Mouse (Mus musculus) heart, adult 2 months (tissue): ENCODE measurements at regions not wholly inside any gene's neighbourhood (a gene's known extent, or its start where the extent isn't known, plus 50 kb on each side); places are given as distances from the start of the nearest gene placed in this dataset.

Experiments
- DNase-seq, 2 experiments: peaks; one replicate each; pipeline ENCODE4 v3.0.0; 2021
- H3K27ac ChIP-seq: fragments of 200-600 bp; 2 replicates; pipeline ENCODE4 v1.8.1; 2022
- H3K27me3 ChIP-seq: fragments of 200-500 bp; 2 replicates; pipeline ENCODE4 v1.6.1; 2012; ENCODE audit warnings: mild to moderate bottlenecking, low read length, inconsistent platforms, mixed read lengths; ENCODE audit not compliant: control insufficient read depth, insufficient read depth
- H3K36me3 ChIP-seq: fragments of 200-500 bp; 2 replicates; pipeline ENCODE4 v1.6.1; 2012; ENCODE audit warnings: low read length, inconsistent platforms; ENCODE audit not compliant: control insufficient read depth, insufficient read depth
- H3K4me1 ChIP-seq: fragments of 200-500 bp; 2 replicates; pipeline ENCODE4 v1.6.1; 2011; ENCODE audit warnings: low read length; ENCODE audit not compliant: control insufficient read depth, insufficient read depth
- H3K4me3 ChIP-seq: fragments of 200-600 bp; 2 replicates; pipeline ENCODE4 v1.8.1; 2022
- H3K79me2 ChIP-seq: fragments of 200-500 bp; replicated peaks from 2 replicates; pipeline ENCODE4 v1.6.1; 2012; ENCODE audit warnings: mild to moderate bottlenecking, inconsistent platforms, low read length, moderate library complexity, mixed read lengths; ENCODE audit not compliant: control insufficient read depth, insufficient read depth
- H3K9ac ChIP-seq: fragments of 200-500 bp; 2 replicates; pipeline ENCODE4 v1.6.1; 2012; ENCODE audit warnings: low read depth, mild to moderate bottlenecking, control low read depth, inconsistent platforms, low read length, mixed read lengths
- CTCF ChIP-seq: fragments of 200-600 bp; IDR thresholded peaks from 2 replicates; pipeline ENCODE4 v1.8.1; 2022; ENCODE audit warnings: antibody characterized with exemption, mild to moderate bottlenecking, moderate library complexity
- EP300 ChIP-seq: fragments of 200-500 bp; IDR thresholded peaks from 2 replicates; pipeline ENCODE4 v1.6.1; 2011; ENCODE audit warnings: low read depth, low read length, control low read depth; ENCODE audit not compliant: insufficient read depth
- POLR2A ChIP-seq: fragments of 200-500 bp; IDR thresholded peaks from 2 replicates; pipeline ENCODE4 v1.6.1; 2011; ENCODE audit warnings: mild to moderate bottlenecking, low read depth, low read length, control low read depth; ENCODE audit not compliant: insufficient read depth
- WGBS: fragments of 180-500 bp; shearing (Covaris S2); methylation state at CpG from one replicate; pipeline ENCODE4 v1.1.7; 2018; 5-methylcytosine and 5-hydroxymethylcytosine counted together
- intact Hi-C: fragments of 180-260 bp; cut with DNase I; formaldehyde crosslinking; loops from one replicate; pipeline ENCODE4 v1.15.1; 2025

GRCm38 (mm10) chr17:4199698-4200153, 503.7 kb upstream of the Nox3 start:
- intact Hi-C loops = no loop called here
- H3K27me3 ChIP-seq = no peaks in the 10 kb centered on the region
- H3K79me2 ChIP-seq = no peaks in the 10 kb centered on the region
- H3K4me3 ChIP-seq = no peak overlapping the region
- no peak overlapping the region for H3K9ac ChIP-seq
- peak overlapping the region; percentile 30 for H3K27ac ChIP-seq
- 69% methylated on average over 2 of the region's 2 CpGs for WGBS
- H3K36me3 ChIP-seq = no peaks in the 10 kb centered on the region
- TF ChIP-seq POLR2A = no peak
- no peak for TF ChIP-seq CTCF
- peak; percentile 75; the same call in 1 of the 2 replicates for TF ChIP-seq EP300
- peaks cover 2% of the 10 kb centered on the region; the same call in 1 of the 2 replicates for H3K4me1 ChIP-seq
- DNase-seq = peak; percentile 63 to 78

- intact Hi-C loops = no loop called here
- 86% methylated on average over 4 of the region's 4 CpGs for WGBS
- DNase-seq = no peak
- Histone ChIP-seq H3K27me3 (no peaks in the 10 kb centered on the region), H3K27ac (no peak overlapping the region), H3K36me3 (no peaks in the 10 kb centered on the region), H3K9ac (no peak overlapping the region), H3K79me2 (no peaks in the 10 kb centered on the region), H3K4me1 (peaks cover 2% of the 10 kb centered on the region; the same call in 1 of the 2 replicates), H3K4me3 (no peak overlapping the region)
- TF ChIP-seq EP300 (no peak), CTCF (no peak), POLR2A (no peak)
These were observed 505.2 kb upstream of the Nox3 start for GRCm38 (mm10) chr17:4201300-4201699.

DNA sequence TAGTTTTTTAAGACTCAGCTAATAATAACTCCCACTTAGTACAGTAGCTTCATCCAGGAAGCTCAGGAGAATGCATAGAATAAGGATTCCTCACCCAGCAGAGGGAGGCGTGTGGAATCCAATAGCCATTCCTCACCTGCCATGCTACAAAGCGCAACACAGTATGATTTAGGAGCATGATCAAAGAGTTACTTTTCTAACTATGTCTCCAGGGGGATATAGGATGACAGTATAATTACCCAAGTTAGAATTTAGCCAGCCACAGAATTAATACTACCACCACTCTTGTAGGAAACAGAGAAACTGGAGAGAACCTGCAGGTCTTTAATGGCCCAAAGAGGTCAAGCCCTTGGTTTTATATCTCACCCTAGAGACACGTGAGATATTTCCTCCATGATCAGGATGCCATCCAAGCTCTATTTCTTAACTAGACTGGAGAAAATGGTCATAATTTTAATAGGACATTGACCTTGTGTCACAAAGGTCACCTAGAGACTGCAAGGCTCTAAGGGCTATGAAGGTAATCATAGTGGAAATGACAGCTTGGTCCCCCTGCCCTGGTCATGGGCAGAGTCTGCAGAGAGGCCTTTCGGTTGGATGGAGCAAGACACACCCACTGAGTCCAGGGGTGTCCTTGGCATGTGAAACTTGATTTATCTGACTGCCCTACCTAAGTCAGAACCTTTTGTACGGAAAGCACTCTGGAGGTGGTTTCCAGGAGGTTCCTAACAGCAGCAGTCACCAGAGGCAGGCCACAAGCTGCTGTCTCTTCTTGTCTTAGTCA, 512.3 kb upstream of the Nox3 start:
- Histone ChIP-seq H3K9ac (no peak overlapping the region), H3K79me2 (no peaks in the 10 kb centered on the region), H3K36me3 (no peaks in the 10 kb centered on the region), H3K4me3 (no peak overlapping the region), H3K27ac (no peak overlapping the region), H3K27me3 (no peaks in the 10 kb centered on the region), H3K4me1 (no peaks in the 10 kb centered on the region; the same call in 1 of the 2 replicates)
- no peak for DNase-seq
- no peak for TF ChIP-seq CTCF
- TF ChIP-seq EP300 = no peak
- TF ChIP-seq POLR2A = no peak
- intact Hi-C loops = no loop called here
- 88% methylated on average over 5 of the region's 5 CpGs for WGBS

DNA sequence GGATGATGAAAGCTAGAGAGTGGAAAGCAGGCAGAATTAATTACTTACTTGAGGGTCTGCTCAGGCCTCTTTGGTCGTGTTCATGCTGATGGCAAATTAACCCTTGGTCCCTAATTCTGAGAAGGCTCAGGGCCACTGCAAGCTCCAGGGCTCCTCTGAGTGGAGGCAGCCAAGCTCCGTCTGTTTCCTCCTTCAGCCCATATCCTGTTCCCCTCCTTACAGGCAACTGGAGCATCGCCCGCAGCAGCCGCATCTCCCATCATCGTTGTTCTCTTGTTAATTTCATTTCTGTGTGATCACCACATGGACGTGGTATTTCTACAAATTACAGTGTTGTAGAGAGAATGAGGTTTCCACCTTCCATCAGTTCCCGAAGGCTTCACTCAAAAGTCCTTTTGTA, 513.6 kb upstream of the Nox3 start:
- Histone ChIP-seq H3K4me1 (no peaks in the 10 kb centered on the region; the same call in 1 of the 2 replicates), H3K36me3 (no peaks in the 10 kb centered on the region), H3K27me3 (no peaks in the 10 kb centered on the region), H3K9ac (no peak overlapping the region), H3K4me3 (no peak overlapping the region), H3K27ac (no peak overlapping the region), H3K79me2 (no peaks in the 10 kb centered on the region)
- intact Hi-C loops = no loop called here
- WGBS = 58% methylated on average over 8 of the region's 8 CpGs
- DNase-seq = peak in 1 of 2 experiments; percentile 31
- TF ChIP-seq EP300 (no peak), CTCF (no peak), POLR2A (no peak)

GRCm38 (mm10) chr17:4212586-4212985, 516.5 kb upstream of the Nox3 start:
- Histone ChIP-seq H3K4me3 (no peak overlapping the region), H3K9ac (no peak overlapping the region), H3K79me2 (no peaks in the 10 kb centered on the region), H3K27ac (no peak overlapping the region), H3K27me3 (no peaks in the 10 kb centered on the region), H3K4me1 (no peaks in the 10 kb centered on the region), H3K36me3 (no peaks in the 10 kb centered on the region)
- no peak for TF ChIP-seq POLR2A
- TF ChIP-seq CTCF = no peak
- TF ChIP-seq EP300 = no peak
- 54% methylated on average over 4 of the region's 4 CpGs for WGBS
- DNase-seq = no peak
- intact Hi-C loops = no loop called here

DNA sequence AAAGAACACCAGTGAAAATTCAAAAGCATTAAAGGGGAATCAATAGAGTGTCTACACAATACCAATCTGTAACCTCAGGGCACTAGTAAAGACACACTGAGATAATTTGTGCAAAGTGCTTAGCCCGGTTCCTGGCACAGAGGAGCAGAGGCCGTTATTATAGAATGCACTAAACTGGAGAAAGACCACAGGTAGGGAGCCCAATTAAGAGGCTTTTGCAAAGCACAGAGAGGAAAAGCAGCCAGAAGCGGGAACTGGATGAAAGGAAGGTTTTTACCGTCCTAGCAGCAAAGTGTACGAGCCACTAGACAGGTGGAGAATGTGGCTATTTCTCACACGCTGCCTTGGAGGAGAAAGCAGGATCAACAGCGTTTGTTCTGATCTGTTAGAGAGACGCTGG, 518.9 kb upstream of the Nox3 start:
- no peak overlapping the region for H3K4me3 ChIP-seq
- TF ChIP-seq POLR2A (no peak), EP300 (no peak), CTCF (no peak)
- DNase-seq = no peak
- H3K79me2 ChIP-seq = no peaks in the 10 kb centered on the region
- no peaks in the 10 kb centered on the region for H3K36me3 ChIP-seq
- H3K9ac ChIP-seq = no peak overlapping the region
- H3K4me1 ChIP-seq = peaks cover 2% of the 10 kb centered on the region
- WGBS = 79% methylated on average over 8 of the region's 8 CpGs
- intact Hi-C loops = no loop called here
- no peaks in the 10 kb centered on the region for H3K27me3 ChIP-seq
- no peak overlapping the region for H3K27ac ChIP-seq
